Mouse (Mus musculus): ENCODE data around the gene Unc93a2. TPM values are rescaled to one million over a fixed set of nuclear protein-coding genes. Genes with fewer than 3 reads are reported as not detected.

Unc93a2 gene
- 0.19 and 2.5 TPM in 2 replicates for polyA plus RNA-seq (2015; fragmentation: Nextera tagmentation; extraction: Ambion mirVana)

GRCm38 (mm10) chr17:7385364-7385763, at the start of gene Unc93a2:
Gene Unc93a2, minus strand, starts transcription at chr17:7385464.

GRCm38 (mm10) chr17:7371879-7372278, 13.4 kb downstream of the Unc93a2 start, which contains the start of gene Gm49630:
Gene Gm49630, minus strand, starts transcription at chr17:7371979.

GRCm38 (mm10) chr17:7352596-7352995, 32.7 kb downstream of the Unc93a2 start, which contains the start of gene Ttll2:
Gene Ttll2, minus strand, starts transcription at chr17:7352696.

DNA sequence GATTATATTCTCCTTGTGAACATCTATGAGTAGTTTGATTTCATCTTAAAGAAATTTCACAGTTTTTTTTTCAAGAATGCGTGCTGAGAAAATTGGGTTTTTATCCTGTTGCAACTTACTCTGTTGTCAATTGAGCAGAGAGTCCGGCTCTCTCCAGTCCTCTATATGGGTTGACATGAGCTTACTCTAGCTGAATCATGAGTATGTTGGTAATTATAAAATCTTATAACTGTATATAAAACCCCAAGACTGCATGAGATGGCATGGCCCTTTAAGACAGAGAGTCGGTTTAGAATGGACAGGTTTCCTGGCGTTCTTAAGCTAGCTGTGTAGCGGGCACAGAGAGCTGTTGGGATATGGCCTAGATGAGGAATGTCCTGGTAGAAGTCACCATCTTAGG, 60.9 kb downstream of the Unc93a2 start, which contains the start of gene Tcp10a:
Gene Tcp10a (plus strand): TSS at position 301 of the 400 bp plus-strand sequence.

Other genes starting within 250 kb of the Unc93a2 start
- gene Rps6ka2, start 215.3 kb downstream of the Unc93a2 start, polyA plus RNA-seq (2015; fragmentation: Nextera tagmentation; extraction: Ambion mirVana): 6.3 and 8.6 TPM in 2 replicates
- gene Tcp10a, start 60.8 kb downstream of the Unc93a2 start, polyA plus RNA-seq (2015; fragmentation: Nextera tagmentation; extraction: Ambion mirVana): not detected in 2 replicates
- gene Ttll2, start 32.8 kb downstream of the Unc93a2 start, polyA plus RNA-seq (2015; fragmentation: Nextera tagmentation; extraction: Ambion mirVana): 0.30 TPM in 1 of 2 replicates, not detected in the other
- gene Gm49630, start 13.5 kb downstream of the Unc93a2 start, polyA plus RNA-seq (2015; fragmentation: Nextera tagmentation; extraction: Ambion mirVana): not detected in 2 replicates